Comparison of ENCODE assay signal across 12 mouse cellular contexts in the genomic region with DNA sequence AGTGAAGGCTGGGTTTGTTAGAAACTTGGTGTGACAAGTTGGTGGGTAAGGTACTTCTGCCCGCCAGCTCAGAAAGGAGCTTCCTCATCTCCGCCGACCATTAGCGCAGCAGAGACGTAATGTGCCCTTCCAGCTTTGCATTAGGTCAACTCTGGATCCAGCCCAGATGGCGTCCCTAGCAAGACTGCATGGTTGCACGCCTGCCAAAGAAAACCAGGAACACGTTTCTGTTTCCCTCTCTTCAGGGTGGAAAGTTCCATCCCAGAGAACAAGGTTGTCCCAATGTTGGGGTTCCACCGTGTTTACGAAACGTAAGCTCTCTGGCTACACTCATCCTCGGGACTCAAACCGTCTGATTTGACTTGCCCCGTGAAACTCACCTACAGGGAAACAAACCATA.
"Had no signal": no experiment of that assay in that cellular context is flagged by ENCODE, and none has a peak within 500 bp of the region (broad histone marks: within the 10 kb centered on the region; RNA-seq: fewer than 3 reads in every experiment).

No protein-coding gene starts in this region.

- DNase-seq: left cerebral cortex, postnatal 4 days; liver; liver, embryonic 13.5 days; liver, postnatal 0 days; lung, adult 18-20 months; lung, adult 2 months; lung, embryonic 14.5 days; lung, postnatal 10 days; lung, postnatal 14 days; lung, postnatal 36 days; lung, postnatal 4 days; midbrain, embryonic 14.5 days had no signal
